Mouse (Mus musculus): Measurements from ENCODE around the gene Rbm34. TPM values are rescaled to one million over a fixed set of nuclear protein-coding genes. Genes with fewer than 3 reads are reported as not detected.
A peak's percentile ranks its signal among the peaks of the same experiment; 100 is the strongest.

The Rbm34 gene
- total and polyA plus RNA-seq, 3 experiments = 25.9 TPM; not detected in 1

DNA sequence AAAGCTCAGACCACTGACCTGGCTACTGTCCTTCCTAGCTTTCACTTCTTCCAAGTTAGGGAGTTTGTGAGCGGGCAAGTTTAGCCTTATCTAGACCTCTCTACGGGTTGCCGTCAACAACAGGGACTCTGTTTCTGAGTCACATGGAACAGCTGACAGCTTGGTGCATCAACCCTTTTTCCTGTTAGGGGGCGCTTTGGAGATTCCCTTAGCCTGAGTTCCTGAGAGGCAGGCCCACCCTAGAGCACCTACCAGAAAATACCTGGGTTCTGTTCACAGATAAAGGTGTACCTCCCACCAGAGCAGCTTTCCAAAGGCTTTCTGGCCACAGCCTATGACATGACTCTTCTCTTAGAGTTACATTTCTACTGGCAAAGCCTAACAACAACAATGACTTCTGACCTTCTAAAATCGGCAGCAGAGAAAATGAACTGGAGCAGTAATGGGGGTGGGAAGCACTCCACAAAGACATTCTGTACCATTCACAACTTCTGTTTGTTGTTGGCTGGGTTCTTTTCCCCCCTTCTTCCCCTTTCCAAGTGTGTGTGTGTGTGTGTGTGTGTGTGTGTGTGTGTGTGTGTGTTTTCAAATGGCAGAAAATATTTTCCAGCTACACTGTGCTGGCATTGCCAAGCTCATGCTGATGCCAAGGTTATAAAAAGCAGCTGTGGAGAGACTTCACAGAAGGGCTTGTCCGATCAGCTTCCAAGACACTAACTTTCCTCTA lies 53.5 kb downstream of the Rbm34 start:
- Histone ChIP-seq H3K9ac (ENCODE audit: control insufficient read depth, low read depth, low read length, poor library complexity, severe bottlenecking) (no peak overlapping the region), H3K4me1 (ENCODE audit: control insufficient read depth in 1 of 2, insufficient read depth in 2 of 2, low read length in 2 of 2) (no peaks in the 10 kb centered on the region), H3K27ac (ENCODE audit: control insufficient read depth, low read depth, low read length) (no peak overlapping the region), H3K9me3 (replicated peaks; ENCODE audit: insufficient read depth, low read length) (no peaks in the 10 kb centered on the region), H3K4me3 (ENCODE audit: control insufficient read depth in 1 of 2, insufficient read depth in 1 of 2, low read depth in 2 of 2, low read length in 2 of 2) (no peak overlapping the region), H3K27me3 (ENCODE audit: control insufficient read depth in 1 of 2, insufficient read depth in 2 of 2, low read length in 2 of 2) (no peaks in the 10 kb centered on the region), H3K36me3 (ENCODE audit: control insufficient read depth in 1 of 2, insufficient read depth in 2 of 2, low read length in 2 of 2) (no peaks in the 10 kb centered on the region; a peak in 1 of 4 replicates), H3K79me2 (ENCODE audit: control insufficient read depth, insufficient read depth, low read length, poor library complexity) (no peaks in the 10 kb centered on the region)
- DNase-seq (ENCODE audit: low read depth, low spot score) = no peak
- peak; percentile 26; the same call in 1 of the 2 replicates for TF ChIP-seq USF1 (IDR thresholded peaks at IDR 0.05; ENCODE audit: low read depth, low read length)
- peak in 2 of 3 experiments; percentile 14 to 32; a peak in 2 of 6 replicates for TF ChIP-seq CTCF (IDR thresholded peaks at IDR 0.05 in 2 of 3, conservative IDR thresholded peaks at IDR 0.05 in 1 of 3; ENCODE audit: control insufficient read depth in 1 of 3, insufficient read depth in 1 of 3, low read depth in 2 of 3, low read length in 3 of 3, poor library complexity in 1 of 3, severe bottlenecking in 1 of 3)
- TF ChIP-seq MXI1 (IDR thresholded peaks at IDR 0.05; ENCODE audit: low read depth, low read length) = peak; percentile 25; the same call in 1 of the 2 replicates
- 0 out of 2 replicates have a peak, but pooled peaks have one; percentile 12 for TF ChIP-seq GATA1 (IDR thresholded peaks at IDR 0.05; ENCODE audit: low read depth, low read length)
- TF ChIP-seq CHD1 (IDR thresholded peaks at IDR 0.05; ENCODE audit: low read depth, low read length) = no peak
- no peak for TF ChIP-seq MAFK (IDR thresholded peaks at IDR 0.05; ENCODE audit: borderline replicate concordance, low read depth, low read length)

DNA sequence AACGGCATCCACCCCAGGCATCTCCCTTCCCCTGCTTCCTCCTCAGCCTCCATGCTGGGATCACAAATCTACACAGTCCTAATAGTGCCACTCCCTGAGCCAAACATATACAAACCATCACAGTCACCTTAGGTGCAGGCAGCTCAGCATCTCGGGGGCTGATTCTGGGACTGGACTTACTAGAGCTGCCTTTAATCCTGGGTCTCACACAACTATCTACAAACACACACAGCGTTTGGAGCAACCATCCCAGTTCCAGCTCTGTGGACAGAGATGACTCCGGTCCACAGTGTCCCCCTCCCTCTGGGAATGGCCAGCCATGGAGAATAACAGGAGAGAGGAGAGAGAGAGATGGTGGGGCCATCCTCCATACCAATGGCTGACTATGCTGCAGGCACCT lies 54.3 kb downstream of the Rbm34 start:
- Histone ChIP-seq H3K27me3 (ENCODE audit: control insufficient read depth in 1 of 2, insufficient read depth in 2 of 2, low read length in 2 of 2) (no peaks in the 10 kb centered on the region), H3K4me1 (ENCODE audit: control insufficient read depth in 1 of 2, insufficient read depth in 2 of 2, low read length in 2 of 2) (no peaks in the 10 kb centered on the region), H3K9ac (ENCODE audit: control insufficient read depth, low read depth, low read length, poor library complexity, severe bottlenecking) (no peak overlapping the region), H3K36me3 (ENCODE audit: control insufficient read depth in 1 of 2, insufficient read depth in 2 of 2, low read length in 2 of 2) (no peaks in the 10 kb centered on the region; a peak in 1 of 4 replicates), H3K27ac (ENCODE audit: control insufficient read depth, low read depth, low read length) (no peak overlapping the region), H3K4me3 (ENCODE audit: control insufficient read depth in 1 of 2, insufficient read depth in 1 of 2, low read depth in 2 of 2, low read length in 2 of 2) (no peak overlapping the region), H3K9me3 (replicated peaks; ENCODE audit: insufficient read depth, low read length) (no peaks in the 10 kb centered on the region), H3K79me2 (ENCODE audit: control insufficient read depth, insufficient read depth, low read length, poor library complexity) (no peaks in the 10 kb centered on the region)
- no peak for TF ChIP-seq SIN3A (IDR thresholded peaks at IDR 0.05; ENCODE audit: low read length)
- no peak for TF ChIP-seq MAFK (IDR thresholded peaks at IDR 0.05; ENCODE audit: borderline replicate concordance, low read depth, low read length)
- no peak for TF ChIP-seq RCOR1 (IDR thresholded peaks at IDR 0.05; ENCODE audit: low read depth, low read length)
- TF ChIP-seq E2F4 (IDR thresholded peaks at IDR 0.05; ENCODE audit: borderline replicate concordance, low read depth, low read length) = no peak
- no peak for TF ChIP-seq RAD21 (IDR thresholded peaks at IDR 0.05; ENCODE audit: low read depth, low read length)
- no peak for TF ChIP-seq ELF1 (IDR thresholded peaks at IDR 0.05; ENCODE audit: low read depth, low read length)
- no peak for TF ChIP-seq SMC3 (IDR thresholded peaks at IDR 0.05; ENCODE audit: low read depth, low read length)
- TF ChIP-seq CHD1 (IDR thresholded peaks at IDR 0.05; ENCODE audit: low read depth, low read length) = no peak
- no peak for TF ChIP-seq USF1 (IDR thresholded peaks at IDR 0.05; ENCODE audit: low read depth, low read length)
- TF ChIP-seq CTCF (IDR thresholded peaks at IDR 0.05 in 2 of 3, conservative IDR thresholded peaks at IDR 0.05 in 1 of 3; ENCODE audit: control insufficient read depth in 1 of 3, insufficient read depth in 1 of 3, low read depth in 2 of 3, low read length in 3 of 3, poor library complexity in 1 of 3, severe bottlenecking in 1 of 3) = no peak
- no peak for TF ChIP-seq MAZ (IDR thresholded peaks at IDR 0.05; ENCODE audit: low read depth, low read length)
- no peak for TF ChIP-seq CHD2 (IDR thresholded peaks at IDR 0.05; ENCODE audit: low read length)
- TF ChIP-seq USF2 (IDR thresholded peaks at IDR 0.05; ENCODE audit: borderline replicate concordance in 1 of 2, insufficient read depth in 1 of 2, low read depth in 1 of 2, low read length in 2 of 2) = no peak
- TF ChIP-seq KAT2A (conservative IDR thresholded peaks at IDR 0.05; ENCODE audit: low read depth, low read length) = no peak
- no peak for TF ChIP-seq ETS1 (IDR thresholded peaks at IDR 0.05; ENCODE audit: low read depth, low read length)
- no peak for TF ChIP-seq TCF12 (IDR thresholded peaks at IDR 0.05; ENCODE audit: low read depth, low read length)
- no peak for TF ChIP-seq MYB (IDR thresholded peaks at IDR 0.05; ENCODE audit: low read depth, low read length)
- no peak for TF ChIP-seq POLR2AphosphoS2 (IDR thresholded peaks at IDR 0.05; ENCODE audit: low read length)
- DNase-seq (ENCODE audit: low read depth, low spot score) = no peak
